Mouse (Mus musculus) cerebellum, adult 11 months (tissue): ENCODE data around the gene Henmt1.

Experiments used
- DNase-seq: peaks from one replicate; pipeline ENCODE4 v3.0.0; 2022

The Henmt1 gene

DNA sequence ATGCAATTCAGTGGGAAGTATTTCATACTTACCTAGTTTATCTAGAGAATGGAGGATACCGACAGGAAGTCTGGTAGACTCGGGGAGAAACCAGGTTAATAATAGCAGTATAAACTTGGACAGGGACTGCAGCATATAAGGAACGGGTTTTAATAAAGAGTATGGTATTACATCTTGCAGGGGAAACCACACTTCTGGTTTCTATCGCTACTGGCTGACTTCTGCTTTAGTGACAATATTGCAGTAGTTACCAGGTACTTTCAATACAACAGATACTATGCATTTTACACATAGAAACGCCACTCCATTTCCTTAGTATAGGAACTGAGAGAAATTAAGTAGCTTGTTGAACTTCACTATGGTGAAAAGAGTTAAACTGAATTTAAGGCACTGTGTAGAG lies 68.5 kb downstream of the Henmt1 start:
- DNase-seq, result no peak
